Mouse (Mus musculus): ENCODE results near the gene Fnd3c2. TPM values are rescaled to one million over a fixed set of nuclear protein-coding genes. Genes with fewer than 3 reads are reported as not detected.
"Not testable (repeated sequence)": the region's sequence is repeated elsewhere in the genome, so short reads cannot be mapped to it uniquely, and the experiment has no call there.

Fnd3c2 gene
- not detected for total RNA-seq (2021)
- long read RNA-seq, result 0 reads

- no peak for DNase-seq (ENCODE audit: low spot score in 2 of 2)
Measured at GRCm38 (mm10) chrX:106255276-106255675, at the start of gene Fnd3c2. TSS of gene Fnd3c2 (minus strand) at chrX:106255376.

- DNase-seq (ENCODE audit: low spot score in 2 of 2), result no peak
Measured at GRCm38 (mm10) chrX:106284441-106284840, 29.3 kb upstream of the Fnd3c2 start.

GRCm38 (mm10) chrX:106221058-106221457 lies 34.1 kb downstream of the Fnd3c2 start, which contains the start of gene Taf9b:
TSS of gene Taf9b (minus strand) at chrX:106221158.
- no peak for DNase-seq (ENCODE audit: low spot score in 2 of 2)

GRCm38 (mm10) chrX:106219171-106220032 lies 35.8 kb downstream of the Fnd3c2 start:
- DNase-seq (ENCODE audit: low spot score in 2 of 2), result peak; percentile 68 to 76

- DNase-seq (ENCODE audit: low spot score in 2 of 2), result no peak
Measured at GRCm38 (mm10) chrX:106209100-106209499, 46.1 kb downstream of the Fnd3c2 start.

GRCm38 (mm10) chrX:106198904-106199303 lies 56.3 kb downstream of the Fnd3c2 start:
- DNase-seq (ENCODE audit: low spot score in 2 of 2), result no peak

- no peak for DNase-seq (ENCODE audit: low spot score in 2 of 2)
Measured at GRCm38 (mm10) chrX:106197308-106197707, 57.9 kb downstream of the Fnd3c2 start.

- not testable (repeated sequence) for DNase-seq (ENCODE audit: low spot score in 2 of 2)
Measured at GRCm38 (mm10) chrX:106194361-106194760, 60.8 kb downstream of the Fnd3c2 start.

- no peak for DNase-seq (ENCODE audit: low spot score in 2 of 2)
Measured at GRCm38 (mm10) chrX:106190091-106190490, 65.1 kb downstream of the Fnd3c2 start.

- DNase-seq (ENCODE audit: low spot score in 2 of 2), result no peak
Measured at GRCm38 (mm10) chrX:106189356-106189755, 65.8 kb downstream of the Fnd3c2 start.

- no peak for DNase-seq (ENCODE audit: low spot score in 2 of 2)
Measured at GRCm38 (mm10) chrX:106187737-106188136, 67.4 kb downstream of the Fnd3c2 start.

GRCm38 (mm10) chrX:106186713-106187649 lies 68.2 kb downstream of the Fnd3c2 start, which contains the start of gene Pgk1:
TSS of gene Pgk1 (plus strand) at chrX:106187100.
- DNase-seq (ENCODE audit: low spot score in 2 of 2), result peak; percentile 86 to 94

GRCm38 (mm10) chrX:106185706-106186105 lies 69.5 kb downstream of the Fnd3c2 start:
- no peak for DNase-seq (ENCODE audit: low spot score in 2 of 2)

Other genes starting within 250 kb of the Fnd3c2 start
- 10 to 100 TPM; 13.9 to 15.8 TPM for gene Magt1, start 243.5 kb downstream of the Fnd3c2 start, total RNA-seq (2021)
- gene Cox7b, start 239.7 kb downstream of the Fnd3c2 start, total RNA-seq (2021), result 100 to 1,000 TPM; 283 to 286 TPM
- 1 to 10 TPM; 6.8 to 7.8 TPM for gene Atp7a, start 228.1 kb downstream of the Fnd3c2 start, total RNA-seq (2021)
- gene Tlr13, start 112.2 kb downstream of the Fnd3c2 start, total RNA-seq (2021), result 1 to 10 TPM; 1.4 to 1.6 TPM
- 100 to 1,000 TPM; 432 to 469 TPM for gene Pgk1, start 68.3 kb downstream of the Fnd3c2 start, total RNA-seq (2021)
- gene Taf9b, start 34.2 kb downstream of the Fnd3c2 start, total RNA-seq (2021), result 10 to 100 TPM; 25.5 to 27.2 TPM
- gene Fndc3c1, start 230.0 kb upstream of the Fnd3c2 start, total RNA-seq (2021), result not detected

All from layer of hippocampus, adult 18-20 months (tissue).